Mouse (Mus musculus) small intestine, adult 2 months (tissue): ENCODE results near the gene Cd19.

Experiments used
- CTCF ChIP-seq: fragments of 200-500 bp; IDR thresholded peaks from 2 replicates; pipeline ENCODE4 v1.5.1; 2012; ENCODE audit warnings: low read depth, mild to moderate bottlenecking, control low read depth, inconsistent platforms, low read length, moderate library complexity, mixed read lengths; ENCODE audit not compliant: insufficient replicate concordance, insufficient read length; ENCODE audit errors: extremely low read depth
- POLR2A ChIP-seq: fragments of 200-500 bp; IDR thresholded peaks from 2 replicates; pipeline ENCODE4 v1.6.1; 2012; ENCODE audit warnings: low read depth, mild to moderate bottlenecking, control low read depth, inconsistent platforms, low read length, moderate library complexity

GRCm38 (mm10) chr7:126428154-126428553 lies 13.5 kb upstream of the Cd19 start:
- TF ChIP-seq CTCF (no peak), POLR2A (no peak)
